Mouse (Mus musculus): ENCODE results near the gene Mc1r. TPM values are rescaled to one million over a fixed set of nuclear protein-coding genes. Genes with fewer than 3 reads are reported as not detected.

The Mc1r gene
- total and polyA plus RNA-seq, 3 experiments: 0.31 to 0.45 TPM; not detected in 1

DNA sequence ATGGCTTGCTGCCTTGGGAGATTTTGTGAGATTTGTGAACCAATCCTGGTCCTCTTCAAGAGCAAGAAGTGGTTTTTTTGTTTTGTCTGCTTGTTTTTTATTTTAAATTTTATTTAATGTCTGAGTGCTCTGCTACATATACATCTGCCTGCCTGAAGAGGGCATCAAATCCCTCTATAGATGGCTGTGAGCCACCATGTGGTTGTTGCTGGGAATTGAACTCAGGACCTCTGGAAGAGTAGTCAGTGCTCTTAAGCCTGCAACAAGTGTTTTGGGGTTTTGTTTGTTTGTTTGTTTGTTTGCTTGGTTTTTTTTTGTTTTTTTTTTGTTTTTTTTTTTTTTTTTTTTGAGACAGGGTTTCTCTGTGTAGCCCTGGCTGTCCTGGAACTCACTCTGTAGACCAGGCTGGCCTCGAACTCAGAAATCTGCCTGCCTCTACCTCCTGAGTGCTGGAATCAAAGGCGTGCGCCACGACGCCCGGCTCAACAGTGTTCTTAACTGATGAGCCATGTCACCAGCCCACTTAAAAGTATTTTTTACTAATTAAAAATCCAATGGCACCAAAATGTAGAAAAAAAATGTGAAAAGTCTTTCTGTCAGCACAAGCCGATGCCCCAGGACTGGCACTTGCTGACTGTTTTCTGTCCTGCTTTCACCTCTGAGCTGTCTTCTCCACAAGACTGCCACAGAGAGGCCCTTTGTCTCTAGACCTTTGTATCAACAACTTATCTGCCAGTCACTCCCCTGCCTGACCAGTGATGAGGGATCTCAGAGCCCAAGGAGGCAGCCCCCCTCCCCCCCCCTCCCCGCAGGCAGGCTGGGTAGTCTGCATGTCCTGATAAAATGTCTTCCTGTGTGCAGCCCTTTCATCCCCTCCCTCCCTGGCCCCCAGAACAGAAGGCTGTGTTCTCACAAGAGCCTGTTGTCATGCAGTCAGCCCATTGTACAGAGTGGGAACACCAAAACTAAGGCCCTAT, 9.3 kb downstream of the Mc1r start (continued):
- no peak for TF ChIP-seq KAT2A (conservative IDR thresholded peaks at IDR 0.05; ENCODE audit: low read depth, low read length)
- TF ChIP-seq MYB (IDR thresholded peaks at IDR 0.05; ENCODE audit: low read depth, low read length): no peak
- no peak for TF ChIP-seq GABPA (IDR thresholded peaks at IDR 0.05; ENCODE audit: low read depth, low read length)
- TF ChIP-seq MEF2A (IDR thresholded peaks at IDR 0.05; ENCODE audit: extremely low read depth, insufficient replicate concordance, low read depth, low read length, poor library complexity, severe bottlenecking): no peak

- Histone ChIP-seq H3K36me3 (ENCODE audit: control insufficient read depth in 1 of 2, insufficient read depth in 2 of 2, low read length in 2 of 2) (peaks cover 0 to 8% of the 10 kb centered on the region in 2 experiments; a peak in 2 of 4 replicates), H3K4me1 (ENCODE audit: control insufficient read depth in 1 of 2, insufficient read depth in 2 of 2, low read length in 2 of 2) (peaks cover 2 to 19% of the 10 kb centered on the region in 2 experiments), H3K9ac (ENCODE audit: control insufficient read depth, low read depth, low read length, poor library complexity, severe bottlenecking) (no peak overlapping the region), H3K27ac (ENCODE audit: control insufficient read depth, low read depth, low read length) (peak overlapping the region; percentile 34; the same call in 1 of the 2 replicates), H3K79me2 (ENCODE audit: control insufficient read depth, insufficient read depth, low read length, poor library complexity) (no peaks in the 10 kb centered on the region), H3K4me3 (ENCODE audit: control insufficient read depth in 1 of 2, insufficient read depth in 1 of 2, low read depth in 2 of 2, low read length in 2 of 2) (no peak overlapping the region), H3K27me3 (ENCODE audit: control insufficient read depth in 1 of 2, insufficient read depth in 2 of 2, low read length in 2 of 2) (no peaks in the 10 kb centered on the region), H3K9me3 (replicated peaks; ENCODE audit: insufficient read depth, low read length) (no peaks in the 10 kb centered on the region)
- no peak for TF ChIP-seq POLR2A (IDR thresholded peaks at IDR 0.05; ENCODE audit: control insufficient read depth in 1 of 2, insufficient read depth in 1 of 2, low read depth in 1 of 2, low read length in 2 of 2, poor library complexity in 1 of 2)
- TF ChIP-seq USF2 (IDR thresholded peaks at IDR 0.05; ENCODE audit: borderline replicate concordance in 1 of 2, insufficient read depth in 1 of 2, low read depth in 1 of 2, low read length in 2 of 2): no peak
- peak; percentile 32 for DNase-seq (ENCODE audit: low read depth, low spot score)
These were observed 10.1 kb downstream of the Mc1r start for GRCm38 (mm10) chr8:123416944-123417555.

- no peaks in the 10 kb centered on the region for H3K27me3 ChIP-seq (ENCODE audit: control insufficient read depth in 1 of 2, insufficient read depth in 2 of 2, low read length in 2 of 2)
- H3K9ac ChIP-seq (ENCODE audit: control insufficient read depth, low read depth, low read length, poor library complexity, severe bottlenecking): no peak overlapping the region
- peak; percentile 81 for DNase-seq (ENCODE audit: low read depth, low spot score)
- no peak overlapping the region for H3K27ac ChIP-seq (ENCODE audit: control insufficient read depth, low read depth, low read length)
- H3K79me2 ChIP-seq (ENCODE audit: control insufficient read depth, insufficient read depth, low read length, poor library complexity): no peaks in the 10 kb centered on the region
- TF ChIP-seq GATA1 (IDR thresholded peaks at IDR 0.05; ENCODE audit: low read depth, low read length): no peak
- 0 out of 2 replicates have a peak, but pooled peaks have one; percentile 51 for TF ChIP-seq TBP (IDR thresholded peaks at IDR 0.05; ENCODE audit: low read depth, low read length)
- TF ChIP-seq BHLHE40 (IDR thresholded peaks at IDR 0.05; ENCODE audit: borderline replicate concordance, low read depth, low read length): no peak
- no peak for TF ChIP-seq ETS1 (IDR thresholded peaks at IDR 0.05; ENCODE audit: low read depth, low read length)
- TF ChIP-seq SIN3A (IDR thresholded peaks at IDR 0.05; ENCODE audit: low read length): peak; percentile 20; the same call in 1 of the 2 replicates
- TF ChIP-seq RAD21 (IDR thresholded peaks at IDR 0.05; ENCODE audit: low read depth, low read length): no peak
- no peak for TF ChIP-seq GABPA (IDR thresholded peaks at IDR 0.05; ENCODE audit: low read depth, low read length)
- peak; percentile 87 for TF ChIP-seq ZNF384 (IDR thresholded peaks at IDR 0.05; ENCODE audit: low read depth, low read length)
- TF ChIP-seq CHD1 (IDR thresholded peaks at IDR 0.05; ENCODE audit: low read depth, low read length): no peak
- no peak for TF ChIP-seq TAL1 (IDR thresholded peaks at IDR 0.05; ENCODE audit: low read length)
- TF ChIP-seq TCF12 (IDR thresholded peaks at IDR 0.05; ENCODE audit: low read depth, low read length): 0 out of 2 replicates have a peak, but pooled peaks have one; percentile 6
- H3K9me3 ChIP-seq (replicated peaks; ENCODE audit: insufficient read depth, low read length): no peaks in the 10 kb centered on the region
- no peak overlapping the region for H3K4me3 ChIP-seq (ENCODE audit: control insufficient read depth in 1 of 2, insufficient read depth in 1 of 2, low read depth in 2 of 2, low read length in 2 of 2)
- H3K4me1 ChIP-seq (ENCODE audit: control insufficient read depth in 1 of 2, insufficient read depth in 2 of 2, low read length in 2 of 2): peaks cover 4 to 14% of the 10 kb centered on the region in 2 experiments
- H3K36me3 ChIP-seq (ENCODE audit: control insufficient read depth in 1 of 2, insufficient read depth in 2 of 2, low read length in 2 of 2): peaks cover 0 to 7% of the 10 kb centered on the region in 2 experiments; a peak in 2 of 4 replicates
These were observed 12.8 kb downstream of the Mc1r start for GRCm38 (mm10) chr8:123419711-123420110.
